Mouse (Mus musculus) embryo, embryonic 11 days (tissue): ENCODE data around the gene Elf4.
A peak's percentile ranks its signal among the peaks of the same experiment; 100 is the strongest.
"Not testable (repeated sequence)": the region's sequence is repeated elsewhere in the genome, so short reads cannot be mapped to it uniquely, and the experiment has no call there.

Source experiments
- DNase-seq: peaks from one replicate; pipeline ENCODE4 v3.0.0-alpha.2; 2015

Gene Elf4

DNA sequence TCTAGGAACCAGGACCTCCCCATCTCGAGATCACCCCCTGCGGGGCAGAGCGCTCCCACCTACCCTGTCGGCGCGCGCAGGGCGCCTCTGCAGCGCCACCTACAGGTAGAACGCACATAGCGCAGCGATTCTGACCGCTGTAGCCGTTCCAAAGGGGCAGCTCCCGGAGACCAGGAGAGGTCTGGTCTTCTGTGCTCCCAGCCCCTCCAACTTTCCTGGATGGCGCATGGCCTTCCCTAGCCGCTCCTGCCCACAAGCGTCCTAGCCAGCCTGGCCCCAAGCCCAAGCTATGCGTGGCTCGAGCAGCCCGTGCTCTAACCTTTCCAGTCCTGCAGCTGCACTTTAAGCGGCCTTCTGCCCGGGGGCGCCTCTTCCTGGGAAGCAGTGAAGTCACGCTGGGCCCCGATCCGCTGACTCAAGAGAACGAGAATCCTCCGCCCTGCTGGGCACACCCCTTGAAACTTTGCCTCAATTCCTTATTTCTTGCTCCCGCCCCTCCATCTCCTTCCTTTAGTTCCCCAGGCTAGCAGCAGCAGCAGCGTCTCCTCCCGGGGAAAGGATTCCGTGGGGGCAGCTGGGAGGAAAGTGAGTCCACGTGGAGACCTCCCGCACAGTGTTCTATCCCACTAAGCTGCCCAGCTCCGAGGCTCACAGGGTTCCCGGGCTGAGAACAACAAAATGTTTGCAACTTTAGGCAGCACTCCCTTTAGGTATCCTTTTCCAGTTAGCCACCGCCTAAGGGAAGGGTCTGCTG is at the start of gene Elf4:
Gene Elf4, minus strand, starts transcription at position 379 of the 754 bp plus-strand sequence.
- DNase-seq, result peak; percentile 82

DNA sequence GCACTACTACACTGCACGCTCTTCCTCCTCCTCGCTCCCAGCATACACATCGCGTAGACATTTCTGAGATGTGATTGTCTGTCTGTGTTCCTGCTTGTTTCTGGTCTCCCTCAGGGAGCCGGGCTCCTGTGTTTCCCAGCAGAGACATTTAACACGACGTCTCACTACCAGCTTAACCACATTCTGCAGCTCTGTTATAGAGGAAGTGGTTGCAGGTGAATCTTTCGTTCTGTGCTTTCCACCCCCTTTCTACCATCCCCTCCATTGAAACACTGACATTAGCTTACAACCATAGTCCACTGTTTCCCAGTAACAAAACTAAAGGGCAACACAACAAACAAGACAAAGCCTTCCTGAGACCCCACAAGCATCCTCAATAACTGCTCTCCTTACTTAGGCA is 30.8 kb upstream of the Elf4 start:
- no peak for DNase-seq

DNA sequence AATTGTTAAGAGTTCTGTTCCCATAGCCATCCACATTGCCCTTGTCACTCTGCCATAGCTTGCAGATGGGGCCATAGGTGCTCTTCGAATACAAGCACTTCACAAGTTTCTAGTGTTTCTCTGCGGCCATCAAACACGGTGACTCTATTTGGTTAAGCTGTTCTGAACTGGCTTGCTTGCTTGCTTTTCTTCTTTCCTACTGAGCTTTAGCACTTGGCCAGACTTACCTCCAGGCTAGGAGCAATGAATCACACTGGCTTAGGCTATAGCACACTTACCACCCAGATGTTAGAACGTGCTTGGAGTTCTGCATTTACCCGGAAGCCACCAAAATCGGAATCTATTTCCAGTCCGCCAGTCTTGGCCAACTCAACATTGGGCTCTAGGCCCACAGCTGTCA is 18.8 kb upstream of the Elf4 start:
- no peak for DNase-seq

DNA sequence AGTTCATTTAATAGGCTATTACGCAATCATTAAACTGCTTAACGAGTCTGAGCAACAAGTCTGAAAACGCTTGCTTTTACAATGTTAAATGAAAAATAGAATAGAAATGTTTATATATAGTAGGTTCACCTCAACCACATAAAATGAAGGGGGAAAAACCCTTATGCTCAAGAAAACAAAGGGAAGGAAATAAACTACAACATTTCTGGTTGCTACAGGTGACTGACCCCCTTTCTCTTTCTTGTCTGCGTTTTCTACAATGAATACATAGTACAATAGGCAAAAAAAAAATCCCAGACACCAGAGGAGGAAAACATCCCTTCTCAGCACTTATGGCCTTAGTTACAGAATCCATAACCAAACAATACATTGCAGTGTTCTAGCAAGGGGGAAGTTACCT is 18.2 kb upstream of the Elf4 start:
- no peak for DNase-seq

DNA sequence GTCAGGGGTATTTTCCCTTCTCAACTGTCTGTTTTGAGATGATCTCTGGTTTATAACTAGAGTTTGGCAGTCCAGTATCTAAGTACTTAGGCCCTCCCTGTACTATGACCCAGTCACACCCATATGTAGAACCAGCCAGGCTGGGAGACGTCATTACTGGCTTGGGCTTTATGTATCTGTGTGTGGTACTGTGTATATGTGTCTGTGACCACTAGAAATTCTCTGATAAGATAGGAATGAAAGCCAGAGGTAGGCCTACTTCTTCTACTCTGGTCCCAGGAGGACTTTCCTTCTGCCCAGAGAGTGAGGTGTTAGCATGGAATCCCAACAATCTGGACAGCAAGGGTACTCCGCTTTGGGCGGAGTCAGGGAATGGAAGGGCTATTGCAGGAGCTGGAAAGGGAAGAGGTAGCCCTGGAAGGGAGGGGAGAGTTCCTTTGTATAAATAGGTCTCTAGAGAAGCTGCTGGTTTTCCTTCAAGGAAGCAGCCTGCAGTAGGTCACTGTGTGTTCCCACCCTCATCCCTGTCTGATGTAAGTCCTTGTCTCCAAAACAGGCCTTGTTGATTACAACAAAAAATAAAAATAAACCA is 4.5 kb upstream of the Elf4 start:
- no peak for DNase-seq

DNA sequence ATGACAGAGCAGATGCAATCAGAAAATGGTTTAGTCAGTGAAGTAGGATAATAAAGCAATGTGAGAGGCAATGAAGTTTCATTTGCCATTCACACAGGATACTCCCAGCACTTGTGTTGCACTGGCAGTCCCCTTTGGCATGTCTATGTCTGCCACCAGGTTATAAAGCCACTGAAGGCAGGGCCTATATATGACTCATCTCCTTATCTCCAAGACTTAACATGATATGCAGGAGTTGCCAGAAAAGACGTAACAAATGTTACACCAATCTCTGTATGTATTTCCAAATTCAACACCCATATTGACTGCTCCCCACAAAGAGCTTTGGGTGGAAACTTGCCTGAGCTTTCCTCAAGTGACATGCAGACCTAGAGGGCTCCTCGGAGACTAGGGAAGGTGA is 3.2 kb upstream of the Elf4 start:
- DNase-seq, result no peak

DNA sequence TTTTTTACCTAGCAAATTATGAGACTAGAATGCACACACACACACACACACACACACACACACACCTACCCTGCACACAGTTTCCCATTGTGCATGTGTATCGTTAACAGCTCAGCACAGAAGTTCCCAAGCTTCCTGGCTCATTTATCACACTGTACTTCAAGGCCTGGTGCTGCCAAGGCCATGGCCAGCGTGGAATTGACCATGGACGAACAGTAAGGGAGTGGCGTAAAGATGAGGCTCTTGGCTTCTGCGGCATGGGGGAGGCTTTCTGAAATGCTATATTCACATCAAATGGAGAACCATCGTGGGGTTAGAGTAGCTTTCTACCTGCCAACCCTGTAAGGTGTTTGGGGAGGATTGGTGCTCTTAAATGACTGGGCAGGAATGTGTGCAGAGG is 1.5 kb upstream of the Elf4 start:
- no peak for DNase-seq

DNA sequence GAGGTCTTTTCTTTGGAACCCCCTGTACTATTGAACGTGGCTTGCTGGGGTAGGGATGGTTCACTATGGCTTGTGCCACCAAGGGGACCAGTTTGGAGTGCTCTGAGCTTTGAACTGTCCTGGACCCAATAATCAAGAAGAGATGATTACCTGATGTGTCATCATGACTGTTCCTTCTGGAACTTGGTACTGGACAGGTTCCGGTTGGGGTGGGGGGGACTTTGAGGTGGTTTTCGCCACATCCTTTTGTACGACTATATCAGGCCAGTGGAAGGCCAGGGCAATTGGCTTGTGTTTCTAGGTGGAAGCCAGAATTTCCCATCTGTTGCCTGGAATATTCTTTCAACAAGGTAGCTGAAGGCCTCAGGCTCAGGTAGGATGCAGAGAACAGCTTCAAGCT is 704 bp upstream of the Elf4 start:
- no peak for DNase-seq

DNA sequence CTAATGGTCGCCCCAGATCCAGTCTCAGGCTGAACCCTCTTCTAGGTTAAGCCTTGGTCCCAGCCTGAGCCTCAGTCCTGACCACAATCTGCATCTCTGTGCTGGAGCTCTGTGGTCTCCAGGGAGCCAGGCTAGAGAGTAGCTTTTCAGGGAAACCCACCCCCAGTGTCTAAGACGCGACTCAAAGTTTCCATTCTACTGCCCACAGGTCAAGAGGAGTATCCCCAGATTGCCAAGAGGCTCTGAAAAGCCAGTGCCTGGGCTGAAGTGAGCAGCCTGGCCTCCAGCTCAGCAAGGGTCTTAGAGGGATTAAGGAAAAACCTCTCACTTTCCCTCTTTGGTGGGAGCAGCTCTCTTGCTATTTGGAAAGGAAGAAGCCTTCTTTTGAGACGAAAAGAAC is 635 bp downstream of the Elf4 start:
- no peak for DNase-seq

DNA sequence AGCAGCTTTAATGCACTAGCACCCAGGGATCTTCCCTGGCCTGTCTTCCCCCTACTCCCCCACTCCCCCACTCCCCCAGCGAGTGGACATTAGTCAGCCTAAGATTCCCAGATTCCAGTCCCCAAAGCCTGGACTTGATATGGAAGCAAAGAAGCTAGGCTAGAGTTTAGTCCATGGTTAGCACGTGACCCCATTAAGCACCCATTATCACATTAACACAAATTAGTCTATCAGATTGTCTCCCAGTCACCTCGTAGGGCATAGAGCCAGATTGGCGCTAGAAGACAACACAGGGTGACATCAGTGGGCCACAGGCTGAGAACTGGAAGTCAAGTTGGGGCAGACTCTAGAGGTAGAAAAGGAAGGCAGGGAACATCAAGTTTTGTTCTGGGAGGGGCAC is 1.9 kb downstream of the Elf4 start:
- no peak for DNase-seq

DNA sequence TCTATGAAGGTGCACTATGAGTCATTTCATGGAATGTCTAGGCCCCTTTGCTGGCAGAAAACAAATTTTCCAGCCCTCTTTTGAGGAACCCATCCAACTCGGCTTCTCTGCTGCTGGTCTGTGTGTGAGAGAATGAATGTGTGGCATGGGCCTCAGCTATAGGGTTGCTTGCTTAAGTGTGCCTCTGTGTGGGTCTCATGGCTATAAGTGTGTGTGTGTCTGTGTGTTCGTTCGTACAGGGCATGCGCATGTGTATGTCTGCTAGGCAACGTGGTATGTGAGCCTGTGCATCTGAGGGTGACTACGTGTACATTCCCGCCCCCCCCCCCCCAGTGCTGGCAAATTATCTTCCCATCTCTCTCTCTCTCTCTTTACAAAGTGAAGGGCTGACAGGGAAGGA is 2.4 kb downstream of the Elf4 start:
- no peak for DNase-seq

DNA sequence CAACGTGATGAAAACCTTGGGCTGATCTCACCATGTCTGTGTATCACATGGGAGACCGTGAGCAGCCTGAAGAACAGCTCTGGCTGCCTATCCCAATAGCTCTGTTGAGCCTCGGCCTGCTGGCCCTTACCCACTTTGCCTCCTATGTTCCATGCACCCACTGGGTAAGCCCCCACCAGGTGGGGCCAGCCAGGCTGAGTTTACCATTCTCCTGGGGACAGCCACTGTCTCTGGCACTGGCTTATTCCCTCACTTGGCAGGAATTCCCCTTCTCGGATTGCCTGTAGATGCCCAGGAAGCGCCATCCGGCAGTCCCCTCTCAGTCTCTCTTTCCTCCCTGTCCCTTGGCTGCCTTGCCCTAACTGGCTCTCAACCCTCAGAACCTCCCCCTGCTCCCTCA is 6.0 kb downstream of the Elf4 start:
- DNase-seq, result no peak

DNA sequence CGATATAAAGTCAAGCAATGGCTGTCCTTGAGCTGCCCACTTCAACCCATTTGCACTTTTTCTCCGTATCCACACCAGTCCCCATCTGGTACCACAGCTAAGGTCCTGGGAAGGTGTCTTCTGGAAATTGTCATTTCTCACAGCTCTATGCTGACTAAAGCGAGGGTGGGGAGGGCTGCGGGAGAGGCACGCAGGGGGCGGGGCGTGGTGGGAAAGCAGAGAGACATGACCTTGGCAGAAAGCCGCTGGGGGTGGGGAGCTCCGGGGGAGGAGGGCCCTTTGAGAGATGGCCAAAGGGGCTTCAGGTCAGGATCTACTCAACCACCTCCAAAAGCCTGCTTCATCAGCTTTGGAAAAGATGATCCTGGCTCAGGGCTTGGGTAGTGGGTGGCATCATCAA is 7.9 kb downstream of the Elf4 start:
- no peak for DNase-seq

DNA sequence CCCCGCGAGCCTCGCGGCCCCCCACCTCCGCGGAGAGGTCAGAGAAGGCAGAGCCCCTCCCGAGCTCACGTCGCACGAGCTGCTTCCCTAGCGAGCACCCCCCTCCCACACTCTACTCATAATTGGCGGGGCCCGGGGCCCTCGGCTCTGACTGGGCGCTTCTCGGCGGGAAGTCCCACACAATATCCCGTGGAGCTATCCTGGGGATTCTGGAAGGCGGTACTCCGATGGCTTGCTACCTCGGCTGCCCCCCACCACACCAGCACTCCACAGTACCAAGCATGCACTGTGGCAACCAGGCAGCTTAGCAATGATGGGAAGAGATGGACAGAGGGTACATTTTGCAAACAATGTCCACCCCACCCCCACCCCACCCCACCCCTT is 8.4 kb downstream of the Elf4 start:
- no peak for DNase-seq

DNA sequence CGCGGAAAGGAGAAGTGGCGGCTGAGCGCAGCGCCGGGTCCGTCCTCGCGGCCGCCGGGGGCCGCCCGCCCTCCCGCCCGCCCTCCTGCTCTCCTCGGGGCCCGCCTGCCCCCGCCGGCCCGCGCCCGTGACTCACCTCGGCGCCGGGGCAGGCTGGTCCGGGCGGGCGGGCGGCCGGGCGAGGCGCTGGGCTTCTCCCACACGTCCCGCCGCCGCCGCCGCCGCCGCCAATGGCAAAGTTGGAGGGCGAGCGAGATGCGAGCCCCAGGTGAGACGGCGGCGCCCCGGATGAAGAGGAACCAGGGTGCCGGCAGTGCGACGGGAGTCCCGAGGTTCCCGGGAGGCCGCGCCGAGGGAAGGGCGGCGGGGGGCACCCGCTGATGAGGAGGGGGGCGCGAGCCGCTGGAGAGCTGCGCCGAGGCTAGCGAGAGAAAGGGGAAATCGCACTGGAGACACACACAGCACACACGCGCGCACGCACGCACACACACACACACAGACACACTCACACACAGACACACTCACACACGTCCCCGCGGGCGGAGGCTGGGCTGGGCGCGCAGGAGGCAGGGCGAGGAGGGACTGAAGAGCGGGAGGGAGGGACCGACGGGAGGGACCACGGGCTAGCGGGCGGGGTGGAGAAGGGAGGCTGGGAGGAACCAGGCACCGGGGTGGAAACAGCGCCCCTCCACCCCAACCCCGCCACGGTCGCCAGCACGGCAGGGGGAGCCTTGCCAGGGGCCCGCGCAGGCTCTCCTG is 9.0 kb downstream of the Elf4 start:
- DNase-seq, result peak; percentile 59

DNA sequence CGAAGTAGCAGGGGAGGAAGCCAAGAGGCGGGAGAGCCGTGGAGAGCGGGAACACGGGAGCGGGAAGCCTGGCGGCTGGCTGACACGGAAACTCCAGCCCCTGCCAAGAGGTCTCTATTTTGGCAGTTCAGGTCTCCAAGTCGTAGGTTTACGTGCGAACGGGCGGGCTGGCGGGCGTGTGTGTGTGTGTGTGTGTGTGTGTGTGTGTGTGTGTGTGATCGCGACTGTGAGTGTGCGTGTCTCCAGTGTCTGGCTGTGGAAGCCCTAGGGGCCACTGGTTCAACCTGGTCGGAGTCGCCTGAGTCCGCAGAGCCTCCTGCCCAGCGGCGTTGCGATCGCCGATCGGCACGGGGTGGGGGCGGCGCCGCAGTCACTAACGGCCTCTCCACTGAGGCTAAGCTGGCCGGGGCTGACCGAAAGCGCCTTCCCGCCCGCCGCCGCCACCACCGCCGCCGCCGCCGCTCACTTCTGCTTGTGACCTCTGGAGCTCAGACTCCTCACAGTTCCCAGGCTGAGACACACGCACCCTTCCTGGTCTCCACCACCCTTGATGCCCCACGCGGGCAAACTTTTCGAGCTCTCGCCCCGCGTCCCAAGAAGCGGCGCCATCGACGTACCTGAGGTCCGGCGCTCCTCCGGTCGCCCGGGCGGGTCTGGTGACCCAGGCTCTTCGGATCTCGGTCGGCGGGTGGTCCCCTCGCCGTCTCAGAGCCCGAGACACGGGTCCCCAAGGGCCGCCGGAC is 9.8 kb downstream of the Elf4 start:
- DNase-seq, result peak; percentile 17

DNA sequence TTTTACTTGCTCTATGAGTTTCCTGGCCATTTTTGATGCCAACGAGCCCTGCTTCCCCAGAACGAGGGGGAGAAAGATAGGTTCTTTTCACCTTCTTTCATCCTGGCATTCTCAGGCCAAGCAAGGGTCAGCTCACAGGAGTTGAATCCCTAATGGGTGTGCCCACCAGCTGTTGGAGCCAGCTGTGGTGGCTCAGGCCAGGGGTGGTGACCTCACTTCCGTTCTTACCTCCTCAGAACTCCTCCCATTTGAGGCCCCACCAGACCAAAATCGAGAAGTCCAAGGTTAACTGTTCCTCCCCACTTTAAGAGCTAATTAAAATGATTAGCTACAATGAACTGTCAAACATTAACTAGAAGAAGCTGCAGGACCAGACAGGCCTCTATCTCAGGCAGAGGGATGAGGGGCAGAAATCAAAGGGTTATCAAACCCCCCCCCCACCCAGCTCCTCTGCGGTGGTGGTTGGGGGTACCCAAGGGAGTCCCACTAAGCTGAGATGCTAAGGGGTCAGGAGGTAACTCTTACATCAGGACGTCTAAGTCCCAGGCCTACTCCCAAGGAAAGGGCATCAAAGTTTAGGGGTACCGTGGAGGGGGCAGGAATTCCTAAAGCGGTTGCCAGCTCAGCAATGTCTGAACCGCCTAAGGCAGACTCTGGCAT is 10.6 kb downstream of the Elf4 start:
- DNase-seq, result no peak

DNA sequence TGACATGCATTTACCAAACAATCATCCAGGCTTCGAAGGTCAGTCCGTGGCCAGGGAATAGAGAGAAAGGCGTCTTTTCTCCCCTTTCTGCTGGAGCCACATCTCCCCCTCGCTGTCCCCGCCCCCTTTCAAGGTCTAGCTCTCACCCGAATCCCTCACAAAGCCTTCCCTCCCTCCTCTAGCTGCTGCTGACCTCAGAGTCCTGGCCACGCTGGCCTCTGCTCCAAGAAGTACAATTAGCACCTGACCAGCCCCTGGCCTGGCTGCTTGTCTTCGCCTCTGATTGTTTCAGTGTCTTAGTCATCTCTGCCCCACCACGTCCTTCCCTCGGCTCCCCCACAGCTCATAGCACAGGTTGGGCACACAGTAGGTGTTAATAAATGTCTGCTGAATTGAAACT is 13.3 kb downstream of the Elf4 start:
- peak; percentile 39 for DNase-seq

DNA sequence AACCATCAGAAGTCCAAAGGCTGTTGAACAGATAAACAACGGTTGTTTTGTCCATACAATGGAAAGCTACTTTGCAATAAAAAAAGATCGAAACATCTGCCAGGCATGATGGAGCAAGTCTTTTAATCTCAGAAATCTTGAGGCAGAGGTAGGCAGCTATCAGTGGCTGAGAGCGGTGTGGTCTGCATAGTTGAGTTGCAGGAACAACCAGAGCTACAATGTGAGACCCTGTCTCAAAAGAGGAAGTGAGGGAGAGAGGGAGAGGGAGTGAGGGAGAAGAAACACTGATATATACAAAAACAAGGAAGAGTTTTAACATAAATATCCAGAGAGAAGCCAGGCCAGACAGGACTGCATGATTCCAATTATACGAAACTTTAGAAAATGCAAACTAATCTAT is 18.3 kb downstream of the Elf4 start:
- DNase-seq, result no peak

DNA sequence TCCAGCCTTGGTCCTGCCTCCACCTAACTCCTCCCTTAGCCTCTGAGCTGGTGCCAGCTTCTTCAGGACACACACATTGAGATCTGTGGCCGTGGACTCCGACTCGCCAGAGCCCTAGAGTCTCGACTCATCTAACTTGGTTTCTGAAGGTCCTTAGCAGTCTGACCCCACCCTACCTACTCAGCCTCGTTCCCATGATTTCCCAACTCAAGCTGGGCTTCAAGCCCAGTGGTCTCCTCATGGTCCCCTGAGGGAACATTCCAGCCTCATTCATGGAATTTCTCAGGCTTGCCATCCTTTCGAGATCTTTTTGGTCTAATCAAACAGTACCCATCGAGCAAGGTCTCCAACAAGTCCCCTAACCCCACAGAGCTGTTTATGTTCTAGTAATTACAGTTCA is 21.0 kb downstream of the Elf4 start:
- no peak for DNase-seq

DNA sequence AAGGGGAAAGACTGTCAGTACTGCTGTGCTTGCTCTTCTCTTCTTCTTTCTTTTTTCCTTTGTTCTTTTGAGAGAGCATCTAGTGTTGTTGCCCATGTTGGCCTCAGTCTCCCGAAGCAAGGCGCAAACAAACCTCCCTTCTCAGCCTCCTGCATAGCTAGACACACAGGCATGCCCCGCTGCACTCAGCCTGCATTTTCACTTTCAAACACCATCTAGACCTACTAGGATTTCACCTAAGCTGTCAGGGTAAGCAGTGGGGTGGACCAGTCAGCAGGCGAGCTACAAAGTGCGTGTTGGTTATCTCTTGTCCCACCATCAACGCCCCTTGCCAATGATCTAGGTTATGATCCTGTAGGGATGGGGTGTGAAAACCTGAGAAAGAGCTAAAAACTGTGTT is 21.4 kb downstream of the Elf4 start:
- no peak for DNase-seq

DNA sequence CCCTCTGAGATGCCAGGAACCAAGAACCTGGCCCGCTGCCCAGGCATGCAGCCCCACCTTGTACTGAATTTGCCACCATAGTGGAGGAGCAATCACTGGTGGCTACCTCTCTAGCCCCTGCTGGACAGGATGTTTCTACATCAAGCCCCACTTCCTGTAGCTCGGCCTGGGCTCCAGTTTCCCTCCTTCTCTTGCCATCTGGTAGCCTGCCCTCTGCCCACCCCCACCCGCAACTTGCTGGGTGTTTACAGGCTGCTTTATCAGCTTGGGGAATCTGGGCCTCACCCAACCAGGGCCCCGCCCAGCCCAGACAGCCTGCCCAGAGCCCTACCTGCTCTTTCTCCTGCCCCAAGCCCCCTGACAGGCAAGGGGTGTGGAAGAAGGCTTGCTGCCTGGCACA is 23.9 kb downstream of the Elf4 start:
- no peak for DNase-seq

DNA sequence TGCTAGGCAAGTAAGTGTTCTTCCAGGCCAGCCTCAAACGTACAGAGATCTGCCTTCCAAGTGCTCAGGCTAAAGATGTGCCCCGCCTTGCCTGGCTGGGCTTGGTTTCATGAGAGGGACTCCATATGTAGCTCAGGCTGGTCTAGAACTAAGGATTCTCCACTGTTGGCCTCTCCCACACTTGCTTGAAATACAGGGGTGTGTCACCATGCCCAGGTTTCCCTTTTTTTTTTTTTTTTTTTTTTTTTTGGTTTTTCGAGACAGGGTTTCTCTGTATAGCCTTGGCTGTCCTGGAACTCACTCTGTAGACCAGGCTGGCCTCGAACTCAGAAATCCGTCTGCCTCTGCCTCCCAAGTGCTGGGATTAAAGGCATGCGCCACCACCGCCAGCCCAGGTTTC is 26.9 kb downstream of the Elf4 start:
- not testable (repeated sequence) for DNase-seq
